Mouse (Mus musculus) lung, postnatal 25 days (tissue): Measurements from ENCODE around the gene Gm10471.
"Not testable (repeated sequence)": the region's sequence is repeated elsewhere in the genome, so short reads cannot be mapped to it uniquely, and the experiment has no call there.

Experiments
- DNase-seq: peaks from one replicate; pipeline ENCODE4 v3.0.0; 2022; ENCODE audit warnings: low spot score

The Gm10471 gene

DNA sequence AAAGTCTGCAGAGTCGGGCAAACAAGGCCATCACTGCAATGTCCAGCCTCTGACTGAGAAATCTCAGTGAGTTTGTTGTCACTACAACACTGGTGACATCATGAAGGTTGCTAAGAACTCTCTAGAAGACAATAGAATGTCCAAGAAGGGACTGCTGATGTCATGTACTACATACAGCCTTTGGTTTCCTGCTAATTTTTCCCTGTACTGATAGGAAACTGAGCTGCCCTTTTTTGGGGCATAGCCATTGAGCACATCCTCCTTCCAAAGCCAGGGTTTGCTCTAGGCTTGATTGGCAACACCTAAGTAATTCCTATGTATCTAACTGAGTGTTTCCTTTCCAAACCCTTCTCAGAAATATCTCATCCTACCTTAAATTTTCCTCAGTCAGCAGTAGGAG is at the start of gene Gm10471:
Gene Gm10471 (minus strand): TSS at position 101 of the 400 bp plus-strand sequence.
- not testable (repeated sequence) for DNase-seq

DNA sequence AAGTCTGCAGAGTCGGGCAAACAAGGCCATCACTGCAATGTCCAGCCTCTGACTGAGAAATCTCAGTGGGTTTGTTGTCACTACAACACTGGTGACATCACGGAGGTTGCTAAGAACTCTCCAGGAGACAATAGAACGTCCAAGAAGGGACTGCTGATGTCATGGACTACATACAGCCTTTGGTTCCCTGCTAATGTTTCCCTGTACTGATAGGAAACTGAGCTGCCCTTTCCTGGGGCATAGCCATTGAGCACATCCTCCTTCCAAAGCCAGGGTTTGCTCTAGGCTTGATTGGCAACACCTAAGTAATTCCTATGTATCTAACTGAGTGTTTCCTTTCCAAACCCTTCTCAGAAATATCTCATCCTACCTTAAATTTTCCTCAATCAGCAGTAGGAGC is 32.2 kb upstream of the Gm10471 start, which contains the start of gene Gm10220:
Gene Gm10220 (minus strand): TSS at position 101 of the 400 bp plus-strand sequence.
- not testable (repeated sequence) for DNase-seq

DNA sequence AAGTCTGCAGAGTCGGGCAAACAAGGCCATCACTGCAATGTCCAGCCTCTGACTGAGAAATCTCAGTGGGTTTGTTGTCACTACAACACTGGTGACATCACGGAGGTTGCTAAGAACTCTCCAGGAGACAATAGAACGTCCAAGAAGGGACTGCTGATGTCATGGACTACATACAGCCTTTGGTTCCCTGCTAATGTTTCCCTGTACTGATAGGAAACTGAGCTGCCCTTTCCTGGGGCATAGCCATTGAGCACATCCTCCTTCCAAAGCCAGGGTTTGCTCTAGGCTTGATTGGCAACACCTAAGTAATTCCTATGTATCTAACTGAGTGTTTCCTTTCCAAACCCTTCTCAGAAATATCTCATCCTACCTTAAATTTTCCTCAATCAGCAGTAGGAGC is 16.2 kb upstream of the Gm10471 start, which contains the start of gene 5031410I06Rik:
Gene 5031410I06Rik (minus strand): TSS at position 101 of the 400 bp plus-strand sequence.
- not testable (repeated sequence) for DNase-seq

DNA sequence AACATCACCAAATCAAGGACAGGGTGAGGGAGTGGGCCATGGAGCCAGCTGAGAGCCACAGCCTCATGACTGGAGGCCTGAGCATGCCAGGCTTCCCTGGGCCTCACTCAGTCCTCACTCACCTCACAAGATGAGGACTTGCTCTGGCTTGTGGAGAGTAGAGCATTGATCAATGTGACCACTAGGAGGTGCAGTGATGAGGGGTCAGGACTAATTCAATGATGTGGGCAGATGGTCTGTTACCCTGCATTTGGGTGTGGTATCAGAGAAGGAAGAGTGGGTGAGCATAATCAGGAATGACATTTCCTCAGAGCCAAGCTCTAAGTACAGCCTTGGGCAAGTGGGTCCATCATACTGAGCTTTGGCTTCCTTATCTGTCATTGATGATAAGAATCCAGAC is 10.1 kb downstream of the Gm10471 start:
- not testable (repeated sequence) for DNase-seq

DNA sequence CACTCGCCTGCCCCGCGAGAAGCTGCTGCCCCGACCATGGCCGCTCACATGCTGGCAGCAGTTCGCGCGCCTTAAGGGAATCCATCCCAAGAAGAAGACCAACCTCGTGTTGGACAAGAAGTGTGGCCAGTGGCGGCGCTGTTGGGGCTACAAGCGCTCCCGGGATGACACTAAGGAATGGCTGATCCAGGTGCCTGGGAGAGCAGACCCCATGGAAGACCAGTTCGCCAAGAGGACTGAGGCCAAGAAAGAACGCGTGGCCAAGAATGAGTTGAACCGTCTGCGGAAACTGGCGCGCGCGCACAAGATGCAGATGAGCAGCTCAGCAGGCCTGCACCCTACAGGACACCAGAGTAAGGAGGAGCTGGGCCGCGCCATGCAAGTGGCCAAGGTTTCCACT is 18.4 kb downstream of the Gm10471 start:
- no peak for DNase-seq

DNA sequence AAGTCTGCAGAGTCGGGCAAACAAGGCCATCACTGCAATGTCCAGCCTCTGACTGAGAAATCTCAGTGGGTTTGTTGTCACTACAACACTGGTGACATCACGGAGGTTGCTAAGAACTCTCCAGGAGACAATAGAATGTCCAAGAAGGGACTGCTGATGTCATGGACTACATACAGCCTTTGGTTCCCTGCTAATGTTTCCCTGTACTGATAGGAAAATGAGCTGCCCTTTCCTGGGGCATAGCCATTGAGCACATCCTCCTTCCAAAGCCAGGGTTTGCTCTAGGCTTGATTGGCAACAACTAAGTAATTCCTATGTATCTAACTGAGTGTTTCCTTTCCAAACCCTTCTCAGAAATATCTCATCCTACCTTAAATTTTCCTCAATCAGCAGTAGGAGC is 30.6 kb downstream of the Gm10471 start, which contains the start of gene Gm7347:
Gene Gm7347 (minus strand): TSS at position 101 of the 400 bp plus-strand sequence.
- DNase-seq: not testable (repeated sequence)

DNA sequence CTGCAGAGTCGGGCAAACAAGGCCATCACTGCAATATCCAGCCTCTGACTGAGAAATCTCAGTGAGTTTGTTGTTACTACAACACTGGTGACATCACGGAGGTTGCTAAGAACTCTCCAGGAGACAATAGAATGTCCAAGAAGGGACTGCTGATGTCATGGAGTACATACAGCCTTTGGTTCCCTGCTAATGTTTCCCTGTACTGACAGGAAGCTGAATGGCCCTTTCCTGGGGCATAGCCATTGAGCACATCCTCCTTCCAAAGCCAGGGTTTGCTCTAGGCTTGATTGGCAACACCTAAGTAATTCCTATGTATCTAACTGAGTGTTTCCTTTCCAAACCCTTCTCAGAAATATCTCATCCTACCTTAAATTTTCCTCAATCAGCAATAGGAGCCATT is 49.6 kb downstream of the Gm10471 start, which contains the start of gene Speer4a:
Gene Speer4a (minus strand): TSS at position 101 of the 400 bp plus-strand sequence.
- DNase-seq: not testable (repeated sequence)
